In genomic region chr4:120854588-120855319, GRCm38 (mm10) we compare ENCODE assay signal across 8 mouse cellular contexts. TPM values are rescaled to one million over a fixed set of nuclear protein-coding genes. Genes with fewer than 3 reads are reported as not detected.
DNase-seq lines count a peak whose midpoint lies in the region; ATAC-seq lines count a peak whose summit lies in the region.
"Had no signal": no experiment of that assay in that cellular context is flagged by ENCODE, and none has a peak within 500 bp of the region (broad histone marks: within the 10 kb centered on the region; RNA-seq: fewer than 3 reads in every experiment).

TSS of gene Rims3 (plus strand) at chr4:120854816.

- intact Hi-C loops in left cerebral cortex, postnatal 14 days (cut with DNase I): loop anchor here (2.0 kb wide), 1 partner anchor 32 kb away; no protein-coding TSS in a partner anchor

- H3K4me3 ChIP-seq in forebrain, embryonic 11.5 days (ENCODE audit: low read depth, low read length): peak within 1 kb of the TSS; percentile 66

- WGBS in forebrain, embryonic 11.5 days: 2% methylated on average over 68 of the region's 68 CpGs

- peak; percentile 90 for ATAC-seq in forebrain, embryonic 11.5 days (replicated peaks; ENCODE audit: low FRiP score)
- peak; percentile 77 for ATAC-seq in megakaryocyte-erythroid progenitor cell, adult 5-6 weeks (replicated peaks; ENCODE audit: low FRiP score, low TSS enrichment, poor library complexity, severe bottlenecking)

- peak within 1 kb of the TSS; percentile 65 for H3K9ac ChIP-seq in forebrain, embryonic 11.5 days (ENCODE audit: low read length)

- H3K36me3 ChIP-seq in forebrain, embryonic 11.5 days (ENCODE audit: control insufficient read depth, insufficient read depth, low read length): no peaks in the 10 kb centered on the region

- H3K27me3 ChIP-seq in forebrain, embryonic 11.5 days (ENCODE audit: control insufficient read depth, insufficient read depth, low read length): peaks cover 5% of the 10 kb centered on the region; the same call in 1 of the 2 replicates

- H3K9me3 ChIP-seq in forebrain, embryonic 11.5 days (ENCODE audit: control insufficient read depth, low read length): no peaks in the 10 kb centered on the region

- no peak within 1 kb of the TSS for H3K27ac ChIP-seq in forebrain, embryonic 11.5 days (ENCODE audit: low read depth, low read length)
- H3K27ac ChIP-seq: macrophage had no signal

- H3K4me2 ChIP-seq in forebrain, embryonic 11.5 days (ENCODE audit: low read depth, low read length, severe bottlenecking): peak within 1 kb of the TSS; percentile 94

- peaks cover 6% of the 10 kb centered on the region; the same call in 1 of the 2 replicates for H3K4me1 ChIP-seq in forebrain, embryonic 11.5 days (replicated peaks; ENCODE audit: control insufficient read depth, insufficient read depth, low read length)

- peak; percentile 86 for DNase-seq in ZHBTc4 (ENCODE audit: low read depth, low spot score)
- peak; percentile 30 for DNase-seq in c-Kit-positive CD71-positive TER-119-negative erythroid progenitor cells, embryonic 14.5 days (ENCODE audit: low read depth)
- DNase-seq in forebrain, embryonic 11.5 days (ENCODE audit: low spot score): peak; percentile 90
- peak; percentile 74 for DNase-seq in induced T-regulatory cell, adult 2 months (ENCODE audit: low read depth)
- peak; percentile 46 to 59 for DNase-seq in left cerebral cortex, postnatal 14 days (ENCODE audit: low spot score in 2 of 2)
- peak; percentile 66 to 74 for DNase-seq in right cerebral cortex, postnatal 10 days (ENCODE audit: low spot score in 2 of 2)

RNA-seq across cellular contexts. Expression of gene Rims3, which starts in this region (rescaled TPM):
- polyA plus RNA-seq in forebrain, embryonic 11.5 days (2014; fragmentation: Nextera tagmentation; extraction: Ambion mirVana): 4.2 and 4.9 TPM in 2 replicates
- total RNA-seq in left cerebral cortex, postnatal 14 days (2021): 10 to 100 TPM; 40.9 to 49.1 TPM
- total RNA-seq in megakaryocyte-erythroid progenitor cell, adult 5-6 weeks (2014; fragmentation: Nextera tagmentation): not detected in 2 replicates
- not detected in 2 replicates for total RNA-seq in megakaryocyte-erythroid progenitor cell, adult 5-6 weeks (2017)

Comparison
In these comparisons a context has a peak if more than half of its experiments do, and no peak if none do; other contexts are left out.
1. RNA of gene Rims3 (total RNA-seq): 40.9 to 49.1 TPM in left cerebral cortex, postnatal 14 days; not detected in megakaryocyte-erythroid progenitor cell, adult 5-6 weeks; every median in the first group is over 10 times any median in the second.
2. Peak in ATAC-seq in megakaryocyte-erythroid progenitor cell, adult 5-6 weeks; RNA of the gene not detected or under 1 TPM.
3. DNase-seq: peak in every context shown above with its lines; median percentile 90 in forebrain, embryonic 11.5 days; 86 in ZHBTc4; 74 in induced T-regulatory cell, adult 2 months; 70 in right cerebral cortex, postnatal 10 days; 52 in left cerebral cortex, postnatal 14 days; 30 in c-Kit-positive CD71-positive TER-119-negative erythroid progenitor cells, embryonic 14.5 days.